In the genomic region with DNA sequence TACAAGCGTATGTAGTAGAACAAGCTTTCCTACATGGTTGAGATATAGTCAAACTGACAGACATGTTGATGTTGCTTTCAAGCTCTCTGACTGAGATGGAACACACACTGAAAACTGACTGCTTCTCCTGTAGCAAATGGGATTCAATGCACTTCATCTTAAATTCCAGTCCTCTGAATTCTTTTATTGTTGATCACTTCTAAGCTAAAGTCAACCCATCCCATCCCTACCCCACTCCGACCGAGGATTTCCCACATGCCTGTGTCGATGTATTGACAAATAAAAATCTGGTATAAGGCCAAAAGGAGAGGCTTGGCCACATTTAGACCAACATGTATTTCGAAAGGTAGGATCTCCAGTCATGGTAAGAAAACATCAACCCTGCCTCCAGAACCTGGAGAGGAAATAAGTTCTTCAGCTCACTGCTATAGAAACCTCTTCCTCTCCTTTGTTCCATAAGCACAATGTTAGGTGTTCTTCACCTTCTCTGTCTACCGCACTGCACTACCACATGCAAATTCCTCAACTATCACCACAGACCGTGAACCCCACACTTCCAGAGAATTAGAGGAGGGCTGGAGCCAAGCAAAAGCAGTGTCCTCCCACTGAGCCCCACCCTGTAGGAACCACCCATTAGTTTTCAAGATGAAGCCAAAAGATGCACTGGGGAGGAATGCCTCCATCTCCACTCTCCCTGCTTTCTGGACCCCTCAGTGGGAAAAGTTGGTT, we compare ENCODE assay signal across 14 mouse cellular contexts.
A peak's percentile ranks its signal among the peaks of the same experiment; 100 is the strongest.
DNase-seq lines count a peak whose midpoint lies in the region; ATAC-seq and TF ChIP-seq lines count a peak whose summit lies in the region.
"Had no signal": no experiment of that assay in that cellular context is flagged by ENCODE, and none has a peak within 500 bp of the region (broad histone marks: within the 10 kb centered on the region; RNA-seq: fewer than 3 reads in every experiment).

No protein-coding gene starts in this region.

- WGBS in heart, embryonic 11.5 days (ENCODE audit: insufficient replicate concordance): 79% methylated on average over 7 of the region's 7 CpGs
- 81% methylated on average over 7 of the region's 7 CpGs for WGBS in midbrain, embryonic 12.5 days
- WGBS in midbrain, embryonic 10.5 days: 87% methylated on average over 7 of the region's 7 CpGs
- WGBS in embryonic facial prominence, embryonic 14.5 days: 79% methylated on average over 7 of the region's 7 CpGs
- 65% methylated on average over 7 of the region's 7 CpGs for WGBS in stomach, postnatal 0 days

- TF ChIP-seq CTCF in stomach, postnatal 0 days (IDR thresholded peaks at IDR 0.05; ENCODE audit: low read depth): no peak

- no peak overlapping the region for H3K9ac ChIP-seq in heart, embryonic 11.5 days (ENCODE audit: low read depth, low read length)
- no peak overlapping the region for H3K9ac ChIP-seq in midbrain, embryonic 12.5 days (replicated peaks)
- no peak overlapping the region for H3K9ac ChIP-seq in embryonic facial prominence, embryonic 14.5 days (ENCODE audit: low read depth, low read length)
- H3K9ac ChIP-seq in stomach, postnatal 0 days (ENCODE audit: low read length): no peak overlapping the region
- H3K9ac ChIP-seq: hindbrain, embryonic 13.5 days; intestine, embryonic 15.5 days; liver, embryonic 12.5 days had no signal

- no peak for TF ChIP-seq EP300 in stomach, postnatal 0 days (optimal IDR thresholded peaks at IDR 0.05)

- no peaks in the 10 kb centered on the region for H3K27me3 ChIP-seq in heart, embryonic 11.5 days (ENCODE audit: control insufficient read depth, insufficient read depth, low read length)
- no peaks in the 10 kb centered on the region for H3K27me3 ChIP-seq in midbrain, embryonic 12.5 days
- H3K27me3 ChIP-seq in midbrain, embryonic 10.5 days (ENCODE audit: low read depth, poor library complexity, severe bottlenecking): no peaks in the 10 kb centered on the region; the same call in 1 of the 2 replicates
- no peaks in the 10 kb centered on the region for H3K27me3 ChIP-seq in embryonic facial prominence, embryonic 14.5 days (replicated peaks; ENCODE audit: control insufficient read depth, insufficient read depth, low read length)
- no peaks in the 10 kb centered on the region for H3K27me3 ChIP-seq in stomach, postnatal 0 days (ENCODE audit: control insufficient read depth, insufficient read depth, low read length)
- H3K27me3 ChIP-seq: hindbrain, embryonic 13.5 days; intestine, embryonic 15.5 days; liver, embryonic 12.5 days had no signal

- H3K36me3 ChIP-seq in heart, embryonic 11.5 days (ENCODE audit: control insufficient read depth, insufficient read depth, low read length): no peaks in the 10 kb centered on the region
- no peaks in the 10 kb centered on the region for H3K36me3 ChIP-seq in midbrain, embryonic 12.5 days
- no peaks in the 10 kb centered on the region for H3K36me3 ChIP-seq in midbrain, embryonic 10.5 days
- no peaks in the 10 kb centered on the region for H3K36me3 ChIP-seq in embryonic facial prominence, embryonic 14.5 days (ENCODE audit: control insufficient read depth, insufficient read depth, low read length)
- H3K36me3 ChIP-seq in stomach, postnatal 0 days (ENCODE audit: control insufficient read depth, insufficient read depth, low read length): no peaks in the 10 kb centered on the region
- H3K36me3 ChIP-seq: G1E; hindbrain, embryonic 13.5 days; intestine, embryonic 15.5 days; liver, embryonic 12.5 days had no signal

- H3K4me2 ChIP-seq in heart, embryonic 11.5 days: no peak overlapping the region
- H3K4me2 ChIP-seq in midbrain, embryonic 12.5 days (replicated peaks): no peak overlapping the region
- no peak overlapping the region for H3K4me2 ChIP-seq in embryonic facial prominence, embryonic 14.5 days (ENCODE audit: low read depth, low read length)
- no peak overlapping the region for H3K4me2 ChIP-seq in stomach, postnatal 0 days (replicated peaks; ENCODE audit: low read depth)
- H3K4me2 ChIP-seq: hindbrain, embryonic 13.5 days; intestine, embryonic 15.5 days; liver, embryonic 12.5 days had no signal

- no peak overlapping the region for H3K27ac ChIP-seq in heart, embryonic 11.5 days (ENCODE audit: low read depth, low read length)
- H3K27ac ChIP-seq in midbrain, embryonic 12.5 days (replicated peaks): no peak overlapping the region
- H3K27ac ChIP-seq in midbrain, embryonic 10.5 days (replicated peaks): no peak overlapping the region
- no peak overlapping the region for H3K27ac ChIP-seq in embryonic facial prominence, embryonic 14.5 days (replicated peaks; ENCODE audit: low read depth, low read length)
- H3K27ac ChIP-seq in stomach, postnatal 0 days (replicated peaks): peak overlapping the region; percentile 70
- H3K27ac ChIP-seq: hindbrain, embryonic 13.5 days; intestine, embryonic 15.5 days; liver, embryonic 12.5 days had no signal

- peak; percentile 51 for DNase-seq in heart, adult 11 months
- no peak for DNase-seq in midbrain, embryonic 10.5 days (ENCODE audit: low spot score)
- DNase-seq in embryonic facial prominence, embryonic 14.5 days (ENCODE audit: low spot score): no peak
- DNase-seq in stomach, postnatal 0 days (ENCODE audit: low spot score): no peak
- no peak for DNase-seq in liver
- DNase-seq: cerebellum, adult 9-11 months; right cerebral cortex, postnatal 4 days; thymus, postnatal 25 days had no signal

- no peak overlapping the region for H3K4me3 ChIP-seq in heart, embryonic 11.5 days (ENCODE audit: low read depth, low read length)
- H3K4me3 ChIP-seq in midbrain, embryonic 12.5 days: no peak overlapping the region
- no peak overlapping the region for H3K4me3 ChIP-seq in midbrain, embryonic 10.5 days
- H3K4me3 ChIP-seq in embryonic facial prominence, embryonic 14.5 days (ENCODE audit: low read depth, low read length): no peak overlapping the region
- no peak overlapping the region for H3K4me3 ChIP-seq in stomach, postnatal 0 days (ENCODE audit: low read depth, low read length)
- H3K4me3 ChIP-seq: hindbrain, embryonic 13.5 days; intestine, embryonic 15.5 days; liver, embryonic 12.5 days had no signal

- no peak for ATAC-seq in heart, embryonic 11.5 days (replicated peaks; ENCODE audit: insufficient number of reproducible peaks, low FRiP score, low TSS enrichment)
- peak; percentile 27; the same call in 1 of the 2 replicates for ATAC-seq in midbrain, embryonic 12.5 days (ENCODE audit: low FRiP score, low read depth)
- peak; percentile 35; the same call in 1 of the 2 replicates for ATAC-seq in embryonic facial prominence, embryonic 14.5 days (ENCODE audit: low read depth)
- ATAC-seq in stomach, postnatal 0 days (ENCODE audit: low FRiP score, low TSS enrichment): peak; percentile 51; the same call in 1 of the 2 replicates
- ATAC-seq: liver, embryonic 12.5 days had no signal

- no peaks in the 10 kb centered on the region for H3K9me3 ChIP-seq in heart, embryonic 11.5 days (replicated peaks; ENCODE audit: control insufficient read depth, low read length)
- H3K9me3 ChIP-seq in midbrain, embryonic 12.5 days: no peaks in the 10 kb centered on the region
- no peaks in the 10 kb centered on the region for H3K9me3 ChIP-seq in midbrain, embryonic 10.5 days (replicated peaks)
- H3K9me3 ChIP-seq in embryonic facial prominence, embryonic 14.5 days (ENCODE audit: control insufficient read depth, low read length): no peaks in the 10 kb centered on the region
- no peaks in the 10 kb centered on the region for H3K9me3 ChIP-seq in stomach, postnatal 0 days (ENCODE audit: control insufficient read depth, low read length)
- H3K9me3 ChIP-seq: G1E; hindbrain, embryonic 13.5 days; intestine, embryonic 15.5 days; liver, embryonic 12.5 days had no signal

- no peaks in the 10 kb centered on the region for H3K4me1 ChIP-seq in heart, embryonic 11.5 days (ENCODE audit: control insufficient read depth, insufficient read depth, low read length)
- peaks cover 11% of the 10 kb centered on the region; the same call in 1 of the 2 replicates for H3K4me1 ChIP-seq in midbrain, embryonic 12.5 days
- peaks cover 32% of the 10 kb centered on the region for H3K4me1 ChIP-seq in midbrain, embryonic 10.5 days
- H3K4me1 ChIP-seq in embryonic facial prominence, embryonic 14.5 days (ENCODE audit: control insufficient read depth, insufficient read depth, low read length): peaks cover 16% of the 10 kb centered on the region
- H3K4me1 ChIP-seq in stomach, postnatal 0 days (replicated peaks; ENCODE audit: control insufficient read depth, insufficient read depth): 0 out of 2 replicates have a peak, but pooled peaks cover 5% of the 10 kb centered on the region
- H3K4me1 ChIP-seq: liver, embryonic 12.5 days had no signal
